Mouse (Mus musculus) megakaryocyte, embryonic 14.5 days (primary cell): ENCODE results near the gene Caskin1.

ENCODE experiments used
- FLI1 ChIP-seq: IDR thresholded peaks from 2 replicates; pipeline ENCODE4 v1.6.1; 2012; ENCODE audit warnings: low read length, inconsistent platforms, mixed read lengths
- GATA1 ChIP-seq: IDR thresholded peaks from 3 replicates; pipeline ENCODE4 v1.6.1; 2012; ENCODE audit warnings: mixed read lengths, low read length, inconsistent platforms, borderline replicate concordance

- TF ChIP-seq GATA1 (no peak), FLI1 (no peak)
Observed at GRCm38 (mm10) chr17:24475586-24475985, 12.8 kb upstream of the Caskin1 start.
